Mouse (Mus musculus) c-Kit-positive CD71-negative TER-119-negative erythroid progenitor cells, embryonic 14.5 days (primary cell): ENCODE data around the gene Olfr523.

Source experiments
- DNase-seq: peaks from one replicate; pipeline ENCODE4 v3.0.0-alpha.2; 2013; ENCODE audit warnings: low read depth

Olfr523 gene

DNA sequence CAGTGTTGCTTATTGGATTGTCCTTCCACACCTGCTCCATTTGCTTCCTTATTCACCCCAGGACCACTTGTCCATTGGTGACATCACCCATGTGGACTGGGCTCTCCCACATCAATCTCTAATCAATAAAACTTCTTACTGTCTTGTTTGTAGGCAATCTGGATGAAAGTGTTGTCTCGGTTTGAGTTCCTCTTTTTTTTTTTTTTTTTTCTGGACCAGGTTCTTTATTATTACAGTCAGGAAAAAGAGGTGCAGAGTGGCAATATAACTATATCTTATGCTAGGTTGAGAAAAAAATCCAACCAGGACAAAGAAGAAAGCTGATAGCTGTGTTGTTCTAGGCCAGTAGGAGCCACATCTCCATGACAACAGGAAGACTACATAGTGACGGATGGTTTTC lies 7.7 kb downstream of the Olfr523 start:
- no peak for DNase-seq

DNA sequence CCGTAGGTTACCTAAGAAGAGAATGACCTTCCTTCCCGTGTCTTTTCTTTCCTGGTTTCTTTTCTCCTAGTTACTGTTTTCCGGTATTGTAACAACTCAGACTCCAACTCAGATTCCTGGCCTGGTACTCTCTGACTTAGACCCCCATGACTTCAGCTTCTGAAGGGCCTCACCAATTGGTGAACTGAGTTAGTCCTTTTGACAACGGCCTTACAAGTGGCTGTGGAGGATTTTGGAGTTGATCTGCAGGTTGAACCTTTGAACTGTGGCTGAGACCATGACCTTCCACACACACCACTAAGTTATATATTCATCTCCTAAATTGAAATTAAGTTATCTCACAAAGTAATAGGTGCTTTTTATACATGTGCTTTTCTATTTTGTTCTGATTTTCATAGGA lies 11.2 kb downstream of the Olfr523 start:
- DNase-seq: no peak

DNA sequence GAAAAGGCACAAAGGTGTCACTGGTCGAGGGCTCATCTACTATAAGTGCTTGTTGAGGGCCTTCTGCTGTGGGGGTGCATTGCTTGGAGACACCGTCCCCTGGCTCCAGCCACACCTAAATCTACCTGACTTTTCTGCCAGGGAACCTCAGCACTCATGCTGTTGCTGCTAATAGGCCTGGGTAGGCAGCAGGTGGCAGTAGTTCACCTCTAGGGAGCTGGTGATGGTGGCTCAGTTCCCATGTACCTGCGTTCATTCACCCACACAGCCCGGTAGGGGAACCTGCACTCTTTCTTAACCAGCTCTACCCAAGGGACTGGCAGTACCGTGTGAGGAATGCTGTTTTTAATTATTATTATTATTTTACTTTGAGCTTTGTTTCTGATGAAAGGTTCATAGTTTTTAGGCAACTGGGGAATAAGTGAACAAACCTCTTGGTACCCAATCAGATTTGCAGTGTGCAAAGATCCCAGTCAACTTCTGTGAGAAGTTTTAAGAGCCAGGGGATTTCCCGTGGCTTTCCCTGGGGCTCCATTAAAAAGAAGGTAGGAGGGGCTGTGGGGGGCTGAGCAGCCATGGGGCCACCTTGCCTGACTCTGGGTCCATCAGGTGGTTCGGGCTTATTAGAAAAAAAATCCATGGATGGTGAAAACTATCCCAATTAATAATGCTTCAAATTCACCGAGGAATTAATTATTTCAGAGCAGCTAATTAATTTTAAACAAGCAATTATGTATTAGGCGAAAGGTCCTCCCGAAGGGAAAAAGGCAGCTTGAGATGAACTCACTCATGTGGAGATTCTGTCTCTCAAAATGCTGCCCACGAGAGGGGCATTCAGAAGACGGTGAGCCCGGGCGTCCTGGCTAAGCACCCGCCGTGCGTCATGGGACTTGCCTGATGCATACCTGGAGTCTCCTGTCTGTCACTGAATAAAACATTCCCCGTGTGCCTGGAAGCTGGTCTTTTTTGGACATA lies 13.9 kb downstream of the Olfr523 start:
- peak; percentile 12 for DNase-seq

DNA sequence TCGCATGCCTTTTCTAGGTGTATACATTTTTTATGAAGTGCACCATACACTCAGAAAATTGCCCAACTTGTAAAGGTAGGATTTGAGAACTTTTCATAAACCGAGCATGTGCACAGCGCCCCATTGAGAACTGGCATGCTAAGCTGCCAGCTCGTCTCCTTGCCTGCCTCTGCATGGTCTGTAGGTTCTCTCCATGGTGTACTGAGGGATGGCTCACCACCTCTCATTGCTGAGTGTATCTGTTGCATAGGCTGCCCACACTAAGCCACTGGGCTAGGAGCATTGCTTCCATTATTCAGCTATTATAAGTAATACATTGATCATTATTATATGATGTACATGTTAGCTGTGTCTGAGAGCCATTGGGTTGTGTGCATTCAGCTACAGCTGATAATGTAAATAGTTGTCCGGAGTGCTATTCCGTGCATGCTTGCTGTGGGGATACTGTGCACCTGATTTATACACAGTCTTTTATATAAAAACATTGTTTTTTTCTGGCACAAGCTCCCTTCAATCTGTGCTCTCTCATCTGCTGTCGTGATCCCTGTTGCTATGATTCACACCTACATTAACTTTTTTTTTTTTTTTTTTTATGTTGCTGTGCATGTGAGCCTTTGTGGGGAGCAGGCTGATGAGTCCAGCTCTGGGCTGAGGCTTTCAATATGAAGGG lies 14.8 kb downstream of the Olfr523 start:
- DNase-seq: no peak

DNA sequence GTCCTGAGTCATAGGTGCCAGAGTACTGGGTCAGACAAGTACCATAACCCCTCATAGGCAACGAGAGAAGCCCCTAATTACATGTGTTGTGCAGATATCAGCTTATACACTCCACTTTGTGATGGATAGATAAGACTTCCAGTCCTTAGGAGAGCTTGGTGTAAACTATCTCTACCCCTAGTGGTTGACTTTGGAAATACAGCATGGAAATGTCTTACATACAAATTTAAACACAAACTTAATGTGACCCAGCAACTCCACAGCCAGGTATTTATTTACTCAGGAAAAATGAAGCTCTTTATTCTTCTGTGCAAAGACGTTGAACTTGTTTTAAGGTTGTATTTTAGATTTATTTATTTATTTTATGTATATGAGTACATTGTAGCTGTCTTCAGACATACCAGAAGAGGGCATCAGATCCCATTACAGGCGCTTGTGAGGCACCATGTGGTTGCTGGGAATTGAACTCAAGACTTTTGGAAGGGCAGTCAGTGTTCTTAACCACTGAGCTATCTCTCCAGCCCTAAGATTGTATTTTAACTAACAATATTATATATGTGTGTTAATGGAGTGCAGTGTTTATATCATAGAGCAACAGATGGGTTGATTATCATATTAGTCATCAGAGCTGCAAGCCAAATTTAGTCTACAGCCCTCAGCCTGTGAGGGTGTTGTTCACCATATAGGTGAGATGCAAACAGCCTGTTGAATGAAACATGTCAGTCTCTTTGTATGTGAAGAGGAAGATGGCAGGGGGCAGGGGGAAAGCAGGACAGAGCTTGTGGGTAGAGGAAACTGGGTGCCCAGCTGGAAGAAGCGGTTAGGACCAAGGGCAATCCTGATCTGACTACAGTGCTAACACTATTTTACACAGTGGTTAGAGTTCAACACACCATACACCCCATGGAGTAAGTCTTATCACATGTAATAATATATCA lies 15.6 kb downstream of the Olfr523 start:
- DNase-seq: peak; percentile 49

DNA sequence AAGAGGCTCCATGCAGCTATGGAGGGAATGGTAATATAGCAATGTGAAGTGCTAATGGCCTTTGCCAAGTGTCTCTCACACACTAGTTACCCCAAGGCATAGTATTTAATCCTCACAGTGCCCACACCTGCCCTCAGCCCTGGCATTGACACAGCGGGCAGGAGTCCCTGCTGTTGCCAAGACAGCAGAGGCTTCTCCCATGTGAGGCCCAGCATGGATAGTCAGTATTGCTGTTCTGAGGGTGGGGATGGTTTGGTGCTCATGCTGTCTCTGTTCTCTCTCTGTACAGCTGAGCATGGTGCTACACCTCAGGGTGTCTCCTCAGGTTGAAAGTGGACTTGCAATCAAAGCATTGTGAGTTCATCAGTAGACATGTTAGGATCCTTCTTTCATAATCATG lies 17.4 kb downstream of the Olfr523 start:
- no peak for DNase-seq

DNA sequence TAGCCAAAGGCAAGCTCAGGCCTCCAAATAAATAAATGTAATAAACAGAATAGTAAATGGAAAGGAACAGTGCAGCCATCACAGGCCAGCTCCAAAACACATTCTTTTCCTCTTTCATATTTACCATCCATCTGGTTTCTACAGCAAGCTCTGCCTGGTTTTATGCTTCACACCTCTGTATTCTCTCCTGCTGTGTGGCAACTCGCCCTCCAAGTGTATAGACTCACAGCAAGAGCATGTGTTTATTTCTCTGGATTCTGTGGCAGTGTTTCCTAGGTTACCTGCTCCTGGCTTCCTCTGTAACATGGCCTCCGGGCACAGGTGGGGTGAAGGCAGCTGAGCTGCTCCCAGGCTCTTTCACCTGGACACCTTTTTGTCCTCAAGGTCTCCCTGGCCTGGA lies 19.4 kb downstream of the Olfr523 start:
- no peak for DNase-seq

DNA sequence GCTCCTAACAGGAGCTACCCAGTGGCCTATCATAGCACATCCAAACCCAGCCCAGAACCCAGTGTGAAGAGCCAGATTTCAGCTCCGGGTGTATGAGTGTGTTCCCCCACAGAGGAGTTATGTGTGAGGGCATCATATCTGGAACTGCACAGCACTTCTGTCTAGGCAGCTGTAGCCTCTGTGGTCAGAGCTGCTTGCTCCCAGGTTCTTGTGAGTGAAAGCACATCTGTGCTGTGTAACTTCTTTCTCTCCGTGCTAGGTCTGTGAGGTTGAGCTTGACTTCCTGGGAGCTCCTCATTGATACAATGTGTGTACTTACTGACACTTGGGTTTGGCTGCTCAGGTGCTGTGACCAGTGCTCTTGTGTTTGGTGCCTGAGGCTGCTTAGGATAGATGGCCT lies 19.8 kb downstream of the Olfr523 start:
- no peak for DNase-seq

DNA sequence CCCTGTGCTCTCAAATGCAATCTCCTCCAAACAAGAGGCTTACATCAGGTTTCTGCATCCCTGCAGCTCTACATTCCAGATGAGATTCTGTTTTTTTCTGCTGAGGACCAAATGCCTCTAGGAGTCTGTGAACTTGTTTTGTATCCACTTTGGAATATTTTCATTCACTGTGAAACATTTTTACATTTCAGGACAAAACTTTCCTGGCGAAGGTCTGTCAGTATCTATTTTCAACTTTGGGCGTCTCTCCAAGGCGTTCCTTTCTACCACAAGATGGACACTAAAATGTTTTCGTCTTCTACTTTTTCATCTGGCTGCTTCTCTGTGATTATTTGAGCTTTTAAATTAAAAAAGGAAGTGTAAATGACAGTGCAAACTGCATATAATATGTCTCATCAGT lies 21.0 kb downstream of the Olfr523 start:
- no peak for DNase-seq

DNA sequence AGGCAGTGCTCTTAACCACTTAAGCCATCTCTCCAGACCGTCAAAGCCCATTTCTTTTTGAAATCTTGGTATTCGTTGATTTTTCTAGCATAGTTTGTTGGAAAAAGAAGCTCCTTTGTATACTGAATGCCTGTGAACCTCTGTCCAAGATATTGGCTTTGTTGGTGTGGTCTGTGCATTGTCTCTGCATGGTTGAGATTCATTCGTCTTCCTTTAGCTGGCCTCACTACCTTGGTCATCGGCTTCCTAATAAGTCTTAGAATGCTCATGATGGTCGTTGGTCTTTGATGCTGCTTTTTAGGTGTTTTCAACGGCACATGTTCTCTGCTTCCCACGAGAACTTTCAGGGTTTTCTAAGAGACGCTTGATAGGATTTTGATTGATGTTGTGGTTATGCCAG lies 23.0 kb downstream of the Olfr523 start:
- DNase-seq: no peak

DNA sequence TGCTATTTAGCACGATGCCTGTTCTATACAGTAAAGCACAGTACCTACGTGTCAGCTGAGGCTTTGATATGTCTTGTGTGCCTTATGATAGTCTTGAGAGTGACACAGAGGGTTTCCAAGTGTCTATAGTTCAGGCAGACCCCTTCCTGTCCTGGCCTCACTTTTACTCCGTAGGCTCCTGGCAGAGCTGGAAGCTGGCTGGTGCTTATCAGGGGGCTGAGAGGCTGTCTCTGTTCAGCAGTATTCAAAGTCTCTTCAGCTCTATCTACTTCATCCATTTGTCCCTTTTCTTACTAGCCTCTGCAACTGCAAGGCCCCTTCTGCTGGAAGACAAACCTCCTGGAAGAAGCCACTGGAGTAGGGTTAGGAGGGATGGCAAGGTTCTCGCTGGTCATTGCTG lies 28.1 kb downstream of the Olfr523 start:
- no peak for DNase-seq

DNA sequence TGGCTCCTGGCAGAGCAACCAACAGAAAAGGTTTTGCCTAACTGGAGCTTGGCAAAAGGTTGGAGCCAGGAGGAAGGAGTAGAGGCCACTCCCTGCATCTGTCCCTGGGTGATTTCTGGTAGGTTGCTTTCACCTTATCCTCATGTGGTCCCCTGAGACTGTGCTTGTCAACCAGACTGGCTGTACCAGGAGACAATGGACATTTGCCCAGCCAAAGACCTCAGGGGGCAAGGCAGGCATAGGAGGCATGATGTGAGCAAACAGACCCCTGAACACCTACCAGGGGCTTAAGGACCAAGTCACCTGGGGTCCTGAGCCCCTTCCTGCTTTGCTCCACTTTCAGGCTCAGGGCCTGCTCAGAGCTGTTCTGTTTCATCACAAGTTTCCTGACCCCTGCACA lies 32.8 kb downstream of the Olfr523 start, which contains the start of gene Olfr524:
Gene Olfr524, minus strand, starts transcription at position 101 of the 400 bp plus-strand sequence.
- no peak for DNase-seq

DNA sequence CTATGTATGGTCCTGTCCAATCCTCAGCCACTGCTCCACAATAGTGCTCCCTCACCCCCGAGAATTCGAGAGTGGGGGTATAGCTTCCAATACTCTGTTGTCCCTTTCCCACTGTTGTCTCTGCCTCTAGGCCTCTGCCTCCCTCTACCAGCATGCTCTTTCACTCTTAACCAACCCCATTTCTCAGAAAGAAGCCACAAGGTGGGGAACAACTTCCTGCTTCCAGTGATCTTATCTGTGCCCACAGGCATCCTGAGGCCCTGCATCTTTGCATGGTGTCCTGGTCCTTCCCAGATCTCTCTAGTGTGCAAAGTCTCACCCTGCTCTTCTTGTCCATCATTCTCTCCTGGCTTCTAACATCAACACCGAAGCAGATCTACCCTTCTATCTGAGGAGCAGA lies 33.9 kb downstream of the Olfr523 start:
- DNase-seq: no peak

DNA sequence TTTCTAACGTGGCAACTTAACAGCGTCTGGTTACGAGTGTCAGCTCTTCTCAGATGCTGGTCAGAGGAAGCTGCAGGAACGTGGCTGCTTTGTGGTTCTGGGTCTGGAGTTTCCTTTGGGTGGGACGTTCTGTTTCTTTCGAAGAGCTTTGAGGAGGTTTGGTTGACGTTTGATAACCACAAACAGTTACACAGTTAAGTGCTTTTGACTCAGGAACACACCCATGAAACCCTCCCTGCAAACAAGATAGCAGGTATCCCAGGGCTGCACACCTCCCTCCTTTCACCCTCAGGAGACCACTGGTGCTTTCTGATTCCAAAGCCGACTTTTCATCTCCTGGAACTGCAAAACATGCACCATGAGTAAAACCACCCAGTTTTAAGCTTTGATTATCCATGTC lies 35.1 kb downstream of the Olfr523 start:
- DNase-seq: peak; percentile 9

DNA sequence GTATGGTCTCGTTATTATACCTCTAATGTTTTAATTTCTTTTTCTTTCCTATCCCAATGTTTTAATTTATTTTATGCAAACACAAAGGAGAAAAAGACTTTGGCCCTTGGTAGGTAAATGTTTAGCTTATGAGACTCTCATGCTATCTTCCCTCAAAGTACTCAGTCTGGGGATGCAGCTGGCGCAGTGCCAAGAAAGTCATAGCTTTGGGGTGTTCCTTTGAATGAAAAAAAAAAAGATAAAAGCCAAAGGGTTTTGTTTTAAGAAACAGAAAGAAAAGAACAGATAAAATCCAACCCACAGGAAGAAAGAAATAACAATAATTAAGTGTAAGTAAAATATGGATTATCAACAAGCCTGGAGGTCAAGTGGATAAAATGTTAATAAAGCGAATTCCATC lies 35.7 kb downstream of the Olfr523 start:
- DNase-seq: peak; percentile 28

DNA sequence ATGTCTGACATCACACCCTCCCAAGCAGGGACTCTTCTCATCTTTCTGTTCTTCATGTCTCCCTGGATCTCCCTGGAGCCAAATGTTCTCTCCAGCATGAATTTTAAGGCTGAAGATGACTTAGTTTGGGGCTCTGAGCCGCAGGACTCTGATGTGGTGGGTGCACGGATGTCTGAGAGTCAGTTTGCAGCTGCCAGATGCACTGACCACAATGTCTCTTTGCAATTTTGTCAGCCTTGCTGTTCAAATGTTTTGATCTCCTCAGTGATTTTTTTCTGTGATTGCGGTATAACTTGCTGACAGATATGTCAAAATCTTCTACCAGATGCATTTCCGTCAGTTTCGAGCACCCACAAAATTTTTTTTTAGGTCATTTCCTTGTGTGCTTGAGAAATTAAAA lies 40.8 kb downstream of the Olfr523 start:
- DNase-seq: no peak

DNA sequence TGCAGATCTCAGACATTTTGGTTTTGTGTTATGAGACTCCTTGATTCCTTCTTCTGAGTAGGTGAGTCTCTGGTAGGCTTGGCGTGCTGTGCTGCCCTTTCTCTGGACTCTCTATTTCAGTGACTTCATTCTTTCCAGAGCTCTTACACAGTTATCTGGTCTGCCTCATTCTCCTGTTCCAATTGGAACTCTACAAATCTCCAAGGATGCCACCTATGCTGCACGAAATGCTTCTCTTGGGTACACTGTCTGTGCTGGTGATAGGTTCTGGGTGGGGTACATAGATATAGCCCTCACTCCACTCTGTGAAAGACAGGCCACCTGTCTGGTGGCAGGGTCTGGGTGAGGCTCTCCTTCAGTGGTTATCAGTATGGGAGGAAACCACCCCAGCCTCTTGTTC lies 45.0 kb downstream of the Olfr523 start, which contains the start of gene Cd163l1:
Gene Cd163l1, plus strand, starts transcription at position 301 of the 400 bp plus-strand sequence.
- DNase-seq: no peak

DNA sequence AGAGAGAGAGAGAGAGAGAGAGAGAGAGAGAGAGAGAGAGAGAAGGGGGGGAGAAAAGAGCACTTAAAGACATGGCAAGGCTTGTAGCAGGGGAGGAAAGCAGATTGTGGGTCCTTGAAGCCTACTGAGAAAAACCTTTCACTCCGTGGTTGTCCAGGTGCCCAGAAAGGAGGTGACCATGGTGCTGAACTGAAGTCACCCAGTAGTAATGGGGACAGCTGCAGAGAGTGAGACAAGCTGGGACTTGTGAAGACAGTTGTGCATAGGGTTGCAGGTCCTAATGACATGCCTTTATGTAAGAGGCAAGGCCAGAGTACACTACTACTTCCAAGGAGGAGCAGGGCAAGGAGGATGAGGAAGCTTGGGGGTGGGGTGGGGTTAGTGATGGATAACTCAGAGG lies 46.3 kb downstream of the Olfr523 start:
- DNase-seq: no peak

DNA sequence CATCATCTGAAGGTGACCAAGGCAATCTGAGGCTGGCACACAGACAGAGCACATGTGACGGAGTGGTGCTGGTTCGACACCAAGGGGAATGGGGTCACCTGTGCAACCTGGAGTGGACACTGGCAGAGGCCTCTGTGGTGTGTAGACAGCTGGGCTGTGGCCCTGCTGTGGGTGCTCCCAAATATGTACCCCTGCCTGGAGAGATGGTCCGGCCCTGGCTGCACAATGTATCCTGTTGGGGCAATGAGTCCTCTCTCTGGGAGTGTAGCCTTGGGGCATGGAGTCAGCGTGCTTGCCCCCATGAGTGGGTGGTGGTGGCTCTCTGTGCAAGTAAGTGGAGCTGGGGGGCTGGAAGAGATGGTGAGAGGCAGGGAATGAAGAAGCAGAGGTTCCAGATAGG lies 47.4 kb downstream of the Olfr523 start:
- no peak for DNase-seq

DNA sequence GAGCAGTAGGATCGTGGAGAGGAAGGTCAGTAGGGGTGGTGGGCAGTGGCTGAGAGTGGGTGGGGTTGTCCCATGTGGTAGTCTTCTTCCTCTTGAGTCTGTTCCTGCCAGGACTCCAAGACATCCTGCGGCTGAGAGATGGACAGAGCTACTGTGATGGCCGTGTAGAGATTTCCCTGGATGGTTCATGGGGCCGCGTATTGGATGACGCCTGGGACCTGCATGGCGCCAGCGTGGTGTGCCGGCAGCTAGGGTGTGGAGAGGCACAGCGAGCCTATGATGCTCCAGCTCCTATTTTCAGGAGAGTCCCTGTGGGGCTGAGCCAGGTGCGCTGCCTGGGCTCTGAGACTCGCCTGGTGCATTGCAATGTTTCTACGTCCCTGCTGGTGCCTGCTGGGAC lies 51.2 kb downstream of the Olfr523 start:
- DNase-seq: no peak
